Mouse (Mus musculus): ENCODE data around the gene Pheta2.
"Not testable (repeated sequence)": the region's sequence is repeated elsewhere in the genome, so short reads cannot be mapped to it uniquely, and the experiment has no call there.

Pheta2 gene

GRCm38 (mm10) chr15:82343368-82344287 lies 4.9 kb downstream of the Pheta2 start:
- no peak for DNase-seq (ENCODE audit: low read depth, low spot score)

- DNase-seq (ENCODE audit: low read depth, low spot score): no peak
Observed at GRCm38 (mm10) chr15:82344971-82345370, 6.2 kb downstream of the Pheta2 start.

GRCm38 (mm10) chr15:82345820-82346470 lies 7.2 kb downstream of the Pheta2 start:
- DNase-seq (ENCODE audit: low read depth, low spot score): peak; percentile 99

- no peak for DNase-seq (ENCODE audit: low read depth, low spot score)
Observed at GRCm38 (mm10) chr15:82346580-82347302, 8.0 kb downstream of the Pheta2 start.

- DNase-seq (ENCODE audit: low read depth, low spot score): no peak
Observed at GRCm38 (mm10) chr15:82347303-82347676, 8.5 kb downstream of the Pheta2 start.

GRCm38 (mm10) chr15:82347852-82348251 lies 9.1 kb downstream of the Pheta2 start:
- no peak for DNase-seq (ENCODE audit: low read depth, low spot score)

- no peak for DNase-seq (ENCODE audit: low read depth, low spot score)
Observed at GRCm38 (mm10) chr15:82348258-82348998, 9.7 kb downstream of the Pheta2 start.

GRCm38 (mm10) chr15:82348999-82349341 lies 10.2 kb downstream of the Pheta2 start:
- DNase-seq (ENCODE audit: low read depth, low spot score): no peak

- DNase-seq (ENCODE audit: low read depth, low spot score): no peak
Observed at GRCm38 (mm10) chr15:82350349-82350748, 11.6 kb downstream of the Pheta2 start.

- DNase-seq (ENCODE audit: low read depth, low spot score): no peak
Observed at GRCm38 (mm10) chr15:82351480-82351879, 12.7 kb downstream of the Pheta2 start.

- no peak for DNase-seq (ENCODE audit: low read depth, low spot score)
Observed at GRCm38 (mm10) chr15:82353078-82353744, 14.5 kb downstream of the Pheta2 start.

- no peak for DNase-seq (ENCODE audit: low read depth, low spot score)
Observed at GRCm38 (mm10) chr15:82353745-82354113, 15.0 kb downstream of the Pheta2 start.

- DNase-seq (ENCODE audit: low read depth, low spot score): peak; percentile 99
Observed at GRCm38 (mm10) chr15:82354126-82354945, 15.6 kb downstream of the Pheta2 start, which contains the start of gene Ndufa6. Ndufa6 (minus strand) TSS chr15:82354322.

- no peak for DNase-seq (ENCODE audit: low read depth, low spot score)
Observed at GRCm38 (mm10) chr15:82358431-82359260, 19.9 kb downstream of the Pheta2 start.

- DNase-seq (ENCODE audit: low read depth, low spot score): no peak
Observed at GRCm38 (mm10) chr15:82361459-82362018, 22.8 kb downstream of the Pheta2 start.

GRCm38 (mm10) chr15:82362234-82362633 lies 23.5 kb downstream of the Pheta2 start:
- DNase-seq (ENCODE audit: low read depth, low spot score): no peak

GRCm38 (mm10) chr15:82363801-82364200 lies 25.1 kb downstream of the Pheta2 start:
- DNase-seq (ENCODE audit: low read depth, low spot score): not testable (repeated sequence)

- DNase-seq (ENCODE audit: low read depth, low spot score): not testable (repeated sequence)
Observed at GRCm38 (mm10) chr15:82364561-82364960, 25.8 kb downstream of the Pheta2 start.

- DNase-seq (ENCODE audit: low read depth, low spot score): no peak
Observed at GRCm38 (mm10) chr15:82368146-82368545, 29.4 kb downstream of the Pheta2 start.
